Mouse (Mus musculus) spleen, adult 2 months (tissue): ENCODE results near the gene Adgrg5. TPM values are rescaled to one million over a fixed set of nuclear protein-coding genes. Genes with fewer than 3 reads are reported as not detected.
A peak's percentile ranks its signal among the peaks of the same experiment; 100 is the strongest.

Experiments
- DNase-seq, 2 experiments: peaks; one replicate each; pipeline versions ENCODE4 v3.0.0 to v3.0.0-alpha.2; 2012 to 2021; ENCODE audit warnings: low spot score in 2 of 2, low read depth in 1 of 2
- H3K27ac ChIP-seq: fragments of 200-500 bp; 2 replicates; pipeline ENCODE4 v1.5.1; 2012; ENCODE audit warnings: low read length, inconsistent platforms; ENCODE audit not compliant: insufficient read depth
- H3K27me3 ChIP-seq: fragments of 200-500 bp; 2 replicates; pipeline ENCODE4 v1.6.1; 2012; ENCODE audit warnings: mild to moderate bottlenecking, moderate library complexity, low read length, inconsistent platforms; ENCODE audit not compliant: control insufficient read depth, insufficient read depth
- H3K36me3 ChIP-seq: fragments of 200-500 bp; 2 replicates; pipeline ENCODE4 v1.6.1; 2012; ENCODE audit warnings: mild to moderate bottlenecking, low read length, inconsistent platforms; ENCODE audit not compliant: control insufficient read depth, insufficient read depth
- H3K4me1 ChIP-seq: fragments of 200-500 bp; 2 replicates; pipeline ENCODE4 v1.6.1; 2011; ENCODE audit warnings: inconsistent platforms; ENCODE audit not compliant: control insufficient read depth, insufficient read depth, insufficient read length
- H3K4me3 ChIP-seq: fragments of 200-500 bp; 2 replicates; pipeline ENCODE4 v1.5.1; 2011; ENCODE audit warnings: mild to moderate bottlenecking, inconsistent platforms; ENCODE audit not compliant: insufficient read depth, insufficient read length; ENCODE audit errors: extremely low read depth
- CTCF ChIP-seq: fragments of 200-500 bp; IDR thresholded peaks from 2 replicates; pipeline ENCODE4 v1.5.1; 2011; ENCODE audit warnings: mild to moderate bottlenecking, inconsistent platforms; ENCODE audit not compliant: insufficient read depth, insufficient read length, insufficient replicate concordance; ENCODE audit errors: extremely low read depth
- POLR2A ChIP-seq: fragments of 200-500 bp; IDR thresholded peaks from 2 replicates; pipeline ENCODE4 v1.6.1; 2011; ENCODE audit warnings: low read depth, low read length, inconsistent platforms
- WGBS: fragments of 180-500 bp; shearing (Covaris S2); methylation state at CpG from one replicate; pipeline ENCODE4 v1.1.7; 2018; 5-methylcytosine and 5-hydroxymethylcytosine counted together
- polyA plus RNA-seq: library from polyadenylated mRNA; depleted of rRNA; stranded (reverse); fragments of >200 nt; gene quantifications from 2 replicates; pipeline ENCODE4 v1.2.3, GENCODE M21; 2012

Gene Adgrg5
- polyA plus RNA-seq, 1 experiment: 36.0 TPM

GRCm38 (mm10) chr8:94917352-94917751, 6.1 kb upstream of the Adgrg5 start:
- H3K4me3 ChIP-seq: peak overlapping the region; percentile 68
- peaks cover 5% of the 10 kb centered on the region for H3K27me3 ChIP-seq
- peak overlapping the region; percentile 66 for H3K27ac ChIP-seq
- 1% methylated on average over 26 of the region's 27 CpGs for WGBS
- no peaks in the 10 kb centered on the region for H3K36me3 ChIP-seq
- peaks cover 4% of the 10 kb centered on the region for H3K4me1 ChIP-seq
- TF ChIP-seq CTCF (peak; percentile 59; the same call in 1 of the 2 replicates), POLR2A (no peak)
- peak; percentile 58 to 83 for DNase-seq

GRCm38 (mm10) chr8:94917851-94918495, 5.5 kb upstream of the Adgrg5 start, which contains the start of gene Ccdc102a:
Gene Ccdc102a, minus strand, starts transcription at chr8:94918098.
- H3K27ac ChIP-seq: peak within 1 kb of the TSS; percentile 66
- WGBS: 8% methylated on average over 46 of the region's 51 CpGs
- TF ChIP-seq POLR2A (no peak), CTCF (no peak)

DNA sequence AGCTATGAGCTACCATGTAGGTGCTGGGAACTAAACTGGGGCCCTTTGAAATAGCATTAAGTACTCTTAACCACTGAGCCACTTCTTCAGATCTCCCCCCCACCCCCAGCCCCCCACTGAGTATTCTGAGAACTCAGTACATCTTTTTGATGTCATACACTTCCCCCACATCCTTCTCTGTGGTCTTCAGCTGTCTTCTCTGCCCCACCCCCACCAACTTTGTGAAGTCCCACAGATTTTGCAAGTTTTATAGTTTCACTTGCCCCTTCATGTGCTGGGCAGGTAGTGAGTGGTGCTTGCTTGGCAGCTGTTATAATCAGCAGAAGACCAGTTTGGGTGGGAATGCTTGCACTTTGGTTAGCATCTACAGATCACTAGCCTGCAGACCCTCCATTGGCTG, 4.2 kb upstream of the Adgrg5 start:
- no peak overlapping the region for H3K4me3 ChIP-seq
- peak overlapping the region; percentile 44; the same call in 1 of the 2 replicates for H3K27ac ChIP-seq
- H3K36me3 ChIP-seq: no peaks in the 10 kb centered on the region
- no peak for TF ChIP-seq CTCF
- no peak for TF ChIP-seq POLR2A
- peak in 1 of 2 experiments; percentile 38 for DNase-seq
- peaks cover 6% of the 10 kb centered on the region; the same call in 1 of the 2 replicates for H3K4me1 ChIP-seq
- peaks cover 5% of the 10 kb centered on the region for H3K27me3 ChIP-seq

More at GRCm38 (mm10) chr8:94917851-94918495, 5.5 kb upstream of the Adgrg5 start, which contains the start of gene Ccdc102a:
- Histone ChIP-seq H3K4me3 (peak within 1 kb of the TSS; percentile 68), H3K27me3 (peaks cover 5% of the 10 kb centered on the region), H3K36me3 (no peaks in the 10 kb centered on the region), H3K4me1 (peaks cover 6% of the 10 kb centered on the region; the same call in 1 of the 2 replicates)
- no peak for DNase-seq

- 65% methylated on average over 6 of the region's 6 CpGs for WGBS
- H3K4me3 ChIP-seq: no peak overlapping the region
- DNase-seq: no peak
- peaks cover 6% of the 10 kb centered on the region; the same call in 1 of the 2 replicates for H3K4me1 ChIP-seq
- peaks cover 5% of the 10 kb centered on the region for H3K27me3 ChIP-seq
- TF ChIP-seq POLR2A: no peak
- TF ChIP-seq CTCF: no peak
- H3K36me3 ChIP-seq: no peaks in the 10 kb centered on the region
- H3K27ac ChIP-seq: no peak overlapping the region
Observed at GRCm38 (mm10) chr8:94922176-94922575, 1.3 kb upstream of the Adgrg5 start.

DNA sequence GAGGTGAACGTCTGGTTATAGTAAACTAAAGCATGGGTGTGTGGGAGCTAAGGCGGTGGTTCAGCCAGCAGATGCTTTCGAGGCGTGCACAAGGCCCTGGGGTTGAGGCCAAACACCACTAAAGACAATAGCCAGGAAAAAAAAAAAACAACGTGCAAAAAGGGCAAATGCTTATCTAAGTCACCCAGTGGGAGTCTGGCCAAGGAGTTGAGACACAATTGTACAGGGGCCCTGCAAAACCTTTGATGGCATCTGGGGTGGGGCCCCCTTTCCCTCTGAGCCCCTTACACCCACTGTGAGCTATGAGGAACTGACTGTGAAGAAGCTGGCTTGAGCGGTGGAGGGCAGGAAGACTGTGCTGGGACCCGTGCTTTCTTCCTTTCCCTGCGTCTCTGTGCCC, 892 bp upstream of the Adgrg5 start:
- Histone ChIP-seq H3K4me1 (peaks cover 6% of the 10 kb centered on the region; the same call in 1 of the 2 replicates), H3K4me3 (no peak overlapping the region), H3K36me3 (no peaks in the 10 kb centered on the region), H3K27ac (no peak overlapping the region), H3K27me3 (peaks cover 4% of the 10 kb centered on the region)
- 21% methylated on average over 8 of the region's 8 CpGs for WGBS
- DNase-seq: no peak
- TF ChIP-seq CTCF: no peak
- no peak for TF ChIP-seq POLR2A

DNA sequence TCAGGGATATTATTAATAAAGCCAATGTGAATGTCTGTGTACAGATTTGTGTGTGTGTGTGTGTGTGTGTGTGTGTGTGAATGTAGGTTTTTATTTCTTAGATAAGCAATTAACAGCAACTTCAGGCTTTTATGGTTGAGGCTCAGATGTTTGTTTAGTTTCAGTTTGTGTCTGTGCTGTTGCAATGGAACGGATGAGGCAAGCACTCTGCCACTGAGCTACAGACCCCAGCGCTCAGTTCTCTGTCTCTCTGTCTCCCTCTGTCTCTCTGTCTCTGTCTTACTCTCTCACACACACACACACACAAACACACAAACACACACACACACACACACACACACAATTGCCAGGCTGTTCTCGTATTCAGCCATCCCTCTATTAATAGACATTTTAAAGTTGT, 4.7 kb downstream of the Adgrg5 start:
- no peaks in the 10 kb centered on the region for H3K36me3 ChIP-seq
- H3K27me3 ChIP-seq: no peaks in the 10 kb centered on the region
- WGBS: 78% methylated on average over 3 of the region's 3 CpGs
- H3K4me1 ChIP-seq: no peaks in the 10 kb centered on the region
- no peak overlapping the region for H3K4me3 ChIP-seq
- DNase-seq: no peak
- H3K27ac ChIP-seq: no peak overlapping the region
- TF ChIP-seq POLR2A (no peak), CTCF (no peak)

- Histone ChIP-seq H3K36me3 (no peaks in the 10 kb centered on the region), H3K27me3 (no peaks in the 10 kb centered on the region), H3K4me1 (no peaks in the 10 kb centered on the region), H3K27ac (no peak overlapping the region), H3K4me3 (no peak overlapping the region)
- TF ChIP-seq POLR2A: no peak
- no peak for TF ChIP-seq CTCF
- no peak for DNase-seq
- 48% methylated on average over 5 of the region's 5 CpGs for WGBS
Observed at GRCm38 (mm10) chr8:94933918-94934317, 10.4 kb downstream of the Adgrg5 start.
